Mouse (Mus musculus): ENCODE results near the gene Pih1d3. TPM values are rescaled to one million over a fixed set of nuclear protein-coding genes. Genes with fewer than 3 reads are reported as not detected.

Pih1d3 gene
- polyA plus RNA-seq (2012): not detected in 2 replicates

DNA sequence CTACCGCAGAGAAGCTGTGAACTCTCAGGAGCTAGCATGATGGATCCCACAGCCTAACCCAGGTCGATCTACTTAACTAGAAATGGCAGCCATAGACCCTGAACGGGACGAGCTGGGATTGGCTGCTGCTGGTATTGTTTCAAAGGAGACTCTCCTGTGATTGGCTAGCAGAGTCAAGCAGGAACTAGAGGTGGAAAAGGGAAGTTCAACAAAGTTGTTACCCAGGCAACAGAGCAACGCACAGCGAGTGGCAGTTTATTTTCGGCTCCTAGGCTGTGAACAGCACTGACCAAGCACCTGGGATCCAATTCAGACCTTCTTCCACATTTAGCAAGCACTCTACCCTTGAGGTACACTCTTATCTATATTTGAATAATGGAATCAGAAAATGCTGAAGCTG, at the start of gene Pih1d3, which contains the start of gene 4931428L18Rik:
Gene Pih1d3 (plus strand): TSS at position 275 of the 400 bp plus-strand sequence.
Gene 4931428L18Rik (minus strand): TSS at position 121 of the 400 bp plus-strand sequence.
- no peak for TF ChIP-seq GATA1 (IDR thresholded peaks at IDR 0.05; ENCODE audit: low read length)

DNA sequence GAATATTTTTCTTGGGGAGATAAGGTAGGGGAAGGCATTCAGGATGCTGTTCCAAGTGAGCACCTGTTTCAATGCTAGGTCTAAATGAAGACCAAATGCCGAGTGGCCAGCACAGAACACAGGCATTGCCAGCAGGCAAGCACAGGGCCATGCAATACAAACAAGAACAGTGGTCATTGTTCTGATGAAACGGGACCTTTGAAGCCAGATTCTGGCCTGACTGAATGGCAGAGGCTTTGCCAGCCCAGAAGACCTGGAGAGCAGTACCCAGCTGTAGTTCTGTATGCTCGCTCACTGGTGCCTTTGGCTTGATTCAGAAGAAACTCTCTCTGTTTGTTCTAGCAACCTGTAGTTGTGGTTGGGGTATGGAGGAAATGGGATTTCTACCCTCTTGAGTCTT, 47.2 kb upstream of the Pih1d3 start:
- TF ChIP-seq GATA1 (IDR thresholded peaks at IDR 0.05; ENCODE audit: low read length): no peak

DNA sequence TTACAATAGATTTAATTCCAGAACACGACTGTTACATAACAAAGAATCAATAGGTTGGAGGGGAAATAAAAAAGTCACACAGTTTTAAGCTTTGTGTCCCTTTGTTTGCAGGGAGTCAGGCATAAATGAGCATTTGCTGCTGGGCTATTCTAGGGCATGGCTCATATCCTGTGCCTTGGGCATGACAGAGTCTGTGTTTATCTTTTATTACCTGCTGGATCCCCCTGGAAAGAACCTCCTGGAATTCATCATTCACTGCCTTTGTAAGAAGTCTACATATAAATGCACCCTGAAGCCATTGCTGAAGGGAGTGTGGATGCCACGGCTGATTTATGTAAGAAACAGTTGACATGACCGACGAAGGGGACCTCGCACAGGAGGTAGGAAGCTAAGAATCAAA, 46.5 kb upstream of the Pih1d3 start, which contains the start of gene Lgsn:
Gene Lgsn (plus strand): TSS at position 301 of the 400 bp plus-strand sequence.
- no peak for TF ChIP-seq GATA1 (IDR thresholded peaks at IDR 0.05; ENCODE audit: low read length)

DNA sequence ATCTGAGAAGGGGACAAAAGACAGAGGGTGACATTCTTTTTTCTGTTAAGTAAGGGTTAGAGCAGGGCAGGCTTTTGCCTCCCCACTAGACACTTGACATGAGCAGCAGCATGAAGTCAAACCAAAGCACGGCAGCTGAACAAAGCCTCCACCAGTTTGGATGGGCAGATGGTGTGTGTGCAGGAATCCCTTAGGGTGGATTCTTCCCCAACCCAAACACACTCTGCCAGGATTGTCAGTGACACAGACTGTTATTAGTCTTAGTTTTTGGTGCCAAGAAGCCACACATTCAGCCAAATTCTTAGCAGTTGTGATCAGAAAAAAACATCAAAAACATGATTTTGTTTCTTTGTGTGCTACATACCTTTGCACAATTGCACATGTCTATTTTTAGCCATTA, 44.4 kb upstream of the Pih1d3 start:
- no peak for TF ChIP-seq GATA1 (IDR thresholded peaks at IDR 0.05; ENCODE audit: low read length)

DNA sequence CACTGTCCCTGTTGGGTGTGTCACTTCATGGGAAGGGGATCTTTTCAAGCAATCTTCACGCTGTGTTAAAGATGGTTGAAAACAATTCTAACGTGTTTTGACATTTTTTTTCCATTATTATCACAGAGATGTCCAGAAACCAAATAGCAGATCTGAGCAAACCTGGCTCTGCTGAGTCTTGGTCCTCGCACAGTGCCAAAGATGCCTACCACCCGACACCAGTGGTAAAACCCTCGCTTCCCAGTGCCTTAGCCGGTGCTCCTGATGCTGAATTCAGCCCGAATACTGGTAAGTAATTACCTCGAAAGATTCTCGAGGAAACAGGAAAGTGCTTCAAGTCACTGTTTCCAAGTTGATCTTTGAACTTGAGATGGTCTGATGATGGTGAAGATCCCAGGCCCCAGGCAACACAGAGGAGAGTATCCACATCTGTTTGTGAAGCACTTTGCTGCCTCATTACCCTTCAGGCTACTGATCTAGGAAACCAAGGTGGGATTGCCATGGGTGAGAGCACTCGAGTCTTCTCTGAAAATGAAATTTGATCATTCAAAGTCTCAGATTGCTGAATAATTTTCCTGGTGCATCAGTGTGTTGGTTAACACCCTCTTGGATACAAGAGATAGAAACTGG, 32.3 kb upstream of the Pih1d3 start:
- no peak for TF ChIP-seq GATA1 (IDR thresholded peaks at IDR 0.05; ENCODE audit: low read length)

DNA sequence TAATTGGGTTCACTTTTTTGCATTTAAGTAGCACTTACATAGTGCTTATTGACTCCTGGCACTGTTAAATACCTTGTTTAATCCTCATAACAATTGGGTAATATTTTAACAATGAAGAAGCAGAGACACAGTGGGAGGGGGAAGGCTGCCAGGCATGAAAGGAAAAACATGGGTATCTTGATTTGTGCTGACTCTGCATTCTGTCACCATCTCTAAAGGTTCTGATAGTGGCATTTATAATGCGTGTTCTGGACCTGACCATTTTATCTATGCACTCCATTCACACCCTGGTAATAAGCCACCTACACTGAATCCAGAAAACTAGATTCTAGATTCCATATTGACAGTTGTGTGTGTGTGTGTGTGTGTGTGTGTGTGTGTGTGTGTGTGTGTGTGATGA, 27.0 kb upstream of the Pih1d3 start:
- TF ChIP-seq GATA1 (IDR thresholded peaks at IDR 0.05; ENCODE audit: low read length): no peak

DNA sequence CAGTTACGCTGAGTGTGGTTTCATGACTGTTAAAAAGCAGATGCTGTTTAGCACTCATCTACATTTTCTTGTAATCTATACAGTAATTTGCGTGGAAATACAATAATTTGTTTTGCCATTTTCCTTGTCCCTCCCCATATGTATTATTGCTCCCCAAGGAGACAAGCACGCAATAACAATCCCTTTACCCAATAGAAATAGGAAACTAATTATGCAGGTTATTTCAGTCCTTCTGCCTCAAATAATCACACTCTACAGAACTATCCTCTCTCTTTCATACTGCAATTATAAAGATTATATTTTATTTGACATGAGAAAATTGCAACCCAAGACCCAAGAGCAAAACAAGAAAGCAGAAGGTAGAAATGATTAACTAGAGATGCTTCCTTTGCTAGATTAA, 25.7 kb upstream of the Pih1d3 start:
- TF ChIP-seq GATA1 (IDR thresholded peaks at IDR 0.05; ENCODE audit: low read length): no peak

DNA sequence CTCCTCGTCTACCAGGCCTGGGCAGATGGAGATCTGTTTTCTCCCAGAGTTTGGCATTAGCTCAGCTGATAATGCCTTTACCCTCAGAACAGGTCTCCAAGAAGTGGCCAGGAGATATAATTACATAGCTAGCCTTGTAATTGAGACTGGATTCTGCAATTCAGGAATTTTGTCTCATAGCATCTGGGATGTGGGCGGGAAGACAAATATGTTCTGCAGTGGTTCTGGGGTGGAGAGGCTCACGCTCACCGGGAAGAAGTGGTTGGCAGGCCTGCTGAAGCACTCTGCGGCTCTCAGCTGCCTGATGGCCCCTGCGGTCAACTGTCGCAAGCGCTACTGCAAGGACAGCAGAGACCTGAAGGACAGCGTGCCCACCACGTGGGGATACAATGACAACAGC, 18.9 kb upstream of the Pih1d3 start:
- no peak for TF ChIP-seq GATA1 (IDR thresholded peaks at IDR 0.05; ENCODE audit: low read length)

DNA sequence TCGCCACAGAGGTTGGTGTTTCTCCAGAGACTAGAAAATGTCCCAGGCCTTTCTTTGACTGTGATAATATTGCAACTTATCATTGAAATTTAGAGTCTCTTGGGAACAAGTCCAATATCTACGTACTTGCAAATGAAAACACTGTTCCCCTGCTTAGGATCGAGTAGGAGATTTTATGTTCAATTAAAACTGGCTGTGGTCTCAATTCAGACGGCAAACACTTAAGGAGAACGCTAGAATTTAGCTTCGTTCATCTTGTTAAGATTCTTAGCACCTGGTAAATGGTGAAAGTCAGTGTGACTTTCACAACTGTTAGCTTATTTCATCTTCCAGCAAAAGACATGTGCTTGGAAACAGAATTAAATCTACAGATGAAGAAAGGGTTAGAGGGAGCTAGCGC, 17.3 kb upstream of the Pih1d3 start:
- TF ChIP-seq GATA1 (IDR thresholded peaks at IDR 0.05; ENCODE audit: low read length): no peak

DNA sequence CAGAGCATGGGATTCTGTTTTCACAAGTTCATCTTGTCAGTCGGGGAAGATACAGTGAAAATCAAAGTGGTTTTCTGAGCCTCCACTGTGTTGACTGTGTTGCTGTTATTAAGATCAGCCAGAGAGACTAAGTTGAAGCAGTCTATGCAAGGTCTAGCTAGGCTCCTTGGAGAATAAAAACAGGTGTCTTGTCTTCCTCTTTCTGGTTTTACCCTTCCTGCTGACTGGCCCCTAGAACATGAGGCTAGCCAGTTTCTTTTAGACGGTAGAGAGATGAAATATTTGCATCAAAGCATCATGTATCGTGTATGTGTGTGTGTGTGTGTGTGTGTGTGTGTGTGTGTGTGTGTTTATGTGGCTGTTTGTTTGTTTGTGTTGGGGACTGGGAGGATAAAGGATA, 16.9 kb upstream of the Pih1d3 start:
- TF ChIP-seq GATA1 (IDR thresholded peaks at IDR 0.05; ENCODE audit: low read length): no peak

DNA sequence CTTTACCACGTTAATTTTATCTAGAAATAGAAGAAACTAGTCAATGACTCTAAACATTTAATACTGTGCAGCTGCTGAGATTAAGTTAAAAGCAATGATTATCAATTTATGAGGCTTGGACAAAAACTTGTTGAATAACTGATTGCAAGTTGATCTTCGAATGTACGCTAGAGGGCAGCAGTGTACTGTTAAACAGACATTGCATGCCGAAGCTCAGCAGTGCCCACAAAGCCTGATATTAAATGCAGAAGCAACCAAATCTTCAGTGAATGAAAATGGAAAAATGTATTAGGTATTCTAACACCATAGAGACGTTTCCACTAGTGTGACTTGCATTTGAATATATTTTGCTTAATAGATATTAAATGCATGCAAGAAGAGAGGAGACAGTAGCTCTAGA, 12.5 kb upstream of the Pih1d3 start:
- TF ChIP-seq GATA1 (IDR thresholded peaks at IDR 0.05; ENCODE audit: low read length): no peak

DNA sequence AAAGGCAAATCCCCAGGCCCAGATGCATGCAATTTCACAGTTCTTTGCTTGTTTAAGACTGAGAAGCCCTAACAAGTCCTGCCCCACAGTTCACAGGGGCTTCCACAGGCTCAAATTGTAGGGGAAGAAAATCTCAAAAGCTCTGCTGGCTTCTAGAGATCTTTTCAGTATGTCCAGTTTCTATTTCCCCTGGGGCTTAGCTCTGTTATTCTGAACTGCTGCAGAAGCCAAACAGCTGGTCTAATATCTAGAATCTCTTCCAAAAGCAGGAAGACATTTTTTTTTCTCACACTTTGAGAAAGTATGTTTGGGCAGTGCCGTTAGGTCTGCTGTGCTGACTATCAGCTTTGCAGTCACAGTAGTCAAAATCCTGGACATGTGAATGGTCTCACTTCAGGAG, 7.8 kb upstream of the Pih1d3 start:
- TF ChIP-seq GATA1 (IDR thresholded peaks at IDR 0.05; ENCODE audit: low read length): no peak

DNA sequence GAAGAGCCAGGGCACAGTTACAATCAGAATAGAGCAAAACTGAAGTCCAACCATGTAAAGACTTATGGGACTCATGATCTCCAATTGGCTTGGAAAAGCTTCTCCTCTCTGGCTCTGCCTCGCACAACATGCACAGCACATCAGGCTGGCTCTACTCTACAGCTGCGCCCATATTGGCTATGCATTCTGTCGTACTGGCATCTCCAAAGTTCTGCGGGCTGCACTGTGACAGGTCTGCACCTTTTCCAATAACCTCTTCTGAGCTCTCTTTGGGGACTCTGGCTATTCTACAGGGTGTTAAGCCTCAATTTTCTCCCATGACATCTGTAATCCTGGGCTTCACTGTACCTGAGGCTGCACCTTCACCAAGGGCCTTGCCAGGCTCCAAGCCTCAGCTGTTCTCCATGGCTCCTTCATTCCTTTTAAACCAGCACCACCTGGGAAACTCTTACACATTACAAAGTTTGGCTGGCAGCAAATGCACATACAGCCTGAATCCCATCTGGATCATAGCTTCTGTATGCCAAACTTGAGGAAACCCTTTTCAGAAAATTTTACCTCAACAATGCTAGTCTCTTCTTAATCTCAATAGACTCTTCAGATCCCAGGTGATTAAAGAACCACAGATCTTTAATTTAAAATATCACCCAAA, 1.9 kb upstream of the Pih1d3 start:
- no peak for TF ChIP-seq GATA1 (IDR thresholded peaks at IDR 0.05; ENCODE audit: low read length)

DNA sequence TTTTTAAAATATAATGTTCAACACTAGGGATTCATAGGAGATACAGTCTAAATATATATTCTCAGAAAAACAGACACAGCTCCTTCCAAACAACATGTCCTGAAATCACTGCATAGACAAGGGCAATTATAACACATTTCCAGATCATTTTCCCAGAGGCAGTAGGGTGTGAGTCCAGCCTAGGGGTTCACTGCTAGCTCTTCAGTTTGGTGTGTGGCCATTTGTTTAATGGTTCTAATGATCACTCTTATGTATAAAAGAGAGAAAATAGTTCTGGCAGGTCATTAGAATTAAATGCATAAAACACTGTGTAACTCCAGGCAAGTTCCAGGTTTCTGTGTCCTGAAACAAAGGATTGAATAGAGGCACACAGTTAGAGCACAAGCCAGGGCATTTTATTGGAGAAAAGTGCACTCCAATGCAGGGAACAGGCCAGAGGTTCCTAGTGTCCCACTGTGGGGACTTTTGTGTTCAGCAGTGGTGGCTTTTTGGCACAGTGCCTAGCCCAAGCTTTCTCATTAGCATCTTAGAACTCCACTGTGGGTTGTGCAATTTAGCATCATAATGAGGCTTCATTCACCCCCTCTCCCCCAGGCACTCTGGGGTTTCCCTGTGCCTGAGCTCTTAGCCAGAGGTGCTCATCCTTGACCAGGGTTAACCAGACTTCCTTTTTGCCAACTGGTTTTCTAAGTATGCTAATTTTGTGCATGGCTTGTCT, 10.8 kb downstream of the Pih1d3 start:
- no peak for TF ChIP-seq GATA1 (IDR thresholded peaks at IDR 0.05; ENCODE audit: low read length)

DNA sequence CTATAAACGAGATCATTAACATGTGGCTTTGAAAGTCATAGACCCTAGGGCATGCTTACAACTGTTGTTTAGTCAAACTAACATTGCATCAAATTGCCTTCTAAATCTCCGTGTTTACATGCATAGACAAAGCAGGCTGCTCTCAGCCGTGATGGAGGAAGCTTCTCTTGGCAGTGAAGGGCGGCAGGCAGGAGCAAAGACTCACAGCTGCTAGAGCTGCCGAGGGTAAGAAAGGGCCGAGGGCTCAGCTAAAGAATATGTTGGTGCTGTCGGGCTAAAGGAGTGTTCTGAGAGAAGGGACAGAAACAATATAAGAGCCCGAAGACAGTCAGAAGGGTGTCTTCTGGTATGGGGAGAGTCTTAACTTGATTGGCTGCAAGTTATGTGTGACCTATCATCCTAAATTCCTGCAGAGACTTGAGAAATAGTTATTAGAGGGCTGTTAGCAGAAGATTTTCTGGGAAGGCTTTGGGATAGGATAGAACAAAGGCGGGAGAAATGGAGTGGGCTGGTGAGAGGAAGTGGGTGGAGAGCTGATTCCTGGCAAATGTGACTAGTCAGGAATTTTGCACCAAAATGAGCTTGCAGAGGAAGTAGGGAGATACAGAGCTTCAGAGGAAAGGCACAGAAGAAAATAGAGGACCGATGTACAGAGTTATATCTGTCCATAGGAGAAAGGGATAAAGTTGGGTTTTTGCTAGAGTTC, 37.7 kb downstream of the Pih1d3 start:
- no peak for TF ChIP-seq GATA1 (IDR thresholded peaks at IDR 0.05; ENCODE audit: low read length)

Other genes with a start within 250 kb of the Pih1d3 start
- gene AC153137.1, start 244.9 kb upstream of the Pih1d3 start, polyA plus RNA-seq (2012): not detected in 2 replicates
- gene Lgsn, start 46.4 kb upstream of the Pih1d3 start, polyA plus RNA-seq (2012): not detected in 2 replicates
- gene 4931428L18Rik, start 154 bp upstream of the Pih1d3 start, polyA plus RNA-seq (2012): not detected in 2 replicates

All from G1E-ER4 (cell line).